Mouse (Mus musculus): ENCODE measurements around the gene Rps3.
"Not testable (repeated sequence)": the region's sequence is repeated elsewhere in the genome, so short reads cannot be mapped to it uniquely, and the experiment has no call there.

The Rps3 gene

DNA sequence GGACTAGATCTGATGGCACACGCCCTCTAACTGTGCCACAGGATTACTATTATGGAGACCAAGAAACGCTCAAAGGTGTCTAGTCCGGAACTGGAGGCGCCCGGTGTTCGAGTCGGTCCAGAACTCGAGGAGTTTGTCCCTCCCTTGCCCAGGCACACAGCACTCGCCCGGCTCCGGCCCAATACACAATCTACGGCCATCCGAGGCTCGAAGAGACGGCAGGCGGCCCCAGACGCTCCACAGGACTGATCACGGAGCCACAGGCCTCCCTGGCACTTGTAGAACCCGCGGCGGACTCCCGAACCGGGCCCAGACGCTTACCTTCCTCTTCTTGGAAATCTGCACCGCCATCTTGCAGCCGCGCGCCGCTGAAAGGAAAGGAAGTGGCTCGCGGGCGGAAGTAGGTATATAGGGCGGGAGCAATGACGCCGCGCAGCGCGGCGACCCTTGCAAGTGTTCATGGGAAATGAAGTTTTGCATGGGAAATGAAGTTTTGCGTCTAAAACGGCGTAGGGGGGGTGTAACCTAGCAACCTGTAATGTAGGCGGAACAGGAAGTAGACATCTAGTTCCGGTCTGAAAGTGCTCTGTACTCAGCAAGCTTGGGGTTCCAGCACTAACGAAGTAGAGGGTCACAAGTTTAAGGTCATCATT, at the start of gene Rps3:
Gene Rps3, minus strand, starts transcription at position 468 of the 653 bp plus-strand sequence.
- peak; percentile 95 to 97 for DNase-seq (ENCODE audit: low spot score in 2 of 2)

DNA sequence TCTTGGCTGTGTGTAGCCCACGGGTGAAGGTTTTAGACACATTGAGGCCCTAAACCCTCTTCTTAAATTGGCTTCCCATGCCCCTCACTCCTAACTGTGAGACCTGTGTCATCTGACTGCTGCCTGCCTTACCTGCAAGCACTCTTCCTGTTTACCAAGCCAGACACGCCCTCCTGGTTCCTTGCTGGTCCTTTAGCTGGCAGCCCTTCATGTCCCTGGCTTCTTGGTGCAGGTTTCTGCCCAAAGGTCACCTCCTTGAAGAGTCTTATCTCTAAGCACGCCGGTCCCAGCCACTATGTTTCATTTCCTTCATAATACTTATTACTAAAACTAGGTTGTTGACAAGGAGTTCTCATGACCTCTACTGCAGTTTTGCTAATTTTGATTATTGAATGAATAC, 49.0 kb upstream of the Rps3 start:
- DNase-seq (ENCODE audit: low spot score in 2 of 2) = no peak

GRCm38 (mm10) chr7:99531408-99531970, 48.0 kb upstream of the Rps3 start:
- no peak for DNase-seq (ENCODE audit: low spot score in 2 of 2)

DNA sequence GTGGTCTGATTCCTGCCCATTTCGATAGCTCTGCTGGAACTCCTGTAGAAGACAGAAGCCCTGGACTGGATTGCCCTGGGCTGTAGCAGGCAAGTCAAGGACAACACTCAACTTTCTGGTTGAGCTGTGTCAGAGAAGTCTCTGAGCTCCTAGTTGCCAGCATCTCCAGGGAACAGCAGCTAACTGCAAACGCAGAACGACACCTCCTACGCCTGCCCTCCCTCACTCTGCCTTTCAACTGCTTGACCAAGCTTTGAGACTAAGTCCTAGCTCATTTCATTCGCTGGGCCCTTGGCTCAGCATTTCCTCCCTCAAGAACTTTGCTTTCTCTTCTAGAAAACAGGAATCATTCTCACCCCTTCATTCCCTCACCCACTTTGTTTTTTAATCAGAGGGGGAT, 45.9 kb upstream of the Rps3 start:
- DNase-seq (ENCODE audit: low spot score in 2 of 2) = peak; percentile 73 to 75

GRCm38 (mm10) chr7:99528547-99528946, 45.0 kb upstream of the Rps3 start:
- no peak for DNase-seq (ENCODE audit: low spot score in 2 of 2)

- DNase-seq (ENCODE audit: low spot score in 2 of 2) = no peak
Measured at GRCm38 (mm10) chr7:99523837-99524236, 40.3 kb upstream of the Rps3 start.

DNA sequence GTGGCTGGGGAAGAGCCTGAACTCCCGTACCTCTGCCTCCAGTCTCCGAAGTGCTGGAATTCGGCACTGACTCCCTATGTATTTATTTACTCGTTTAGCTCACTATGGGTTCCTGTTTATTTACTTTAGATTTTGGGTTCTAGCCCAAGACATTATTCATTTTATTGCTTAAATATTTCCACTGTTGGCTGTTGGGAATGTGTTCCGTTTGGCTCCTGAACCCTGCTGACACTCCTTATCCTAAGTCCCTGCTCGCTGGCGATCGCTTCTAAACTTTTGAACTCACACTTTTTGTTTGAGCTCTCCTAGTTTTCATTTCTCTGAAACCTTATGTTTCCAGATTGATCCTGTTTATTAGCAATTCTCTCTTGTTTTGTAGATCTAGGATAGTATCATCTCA, 39.6 kb upstream of the Rps3 start:
- no peak for DNase-seq (ENCODE audit: low spot score in 2 of 2)

GRCm38 (mm10) chr7:99518954-99519644, 35.6 kb upstream of the Rps3 start:
- DNase-seq (ENCODE audit: low spot score in 2 of 2) = no peak

DNA sequence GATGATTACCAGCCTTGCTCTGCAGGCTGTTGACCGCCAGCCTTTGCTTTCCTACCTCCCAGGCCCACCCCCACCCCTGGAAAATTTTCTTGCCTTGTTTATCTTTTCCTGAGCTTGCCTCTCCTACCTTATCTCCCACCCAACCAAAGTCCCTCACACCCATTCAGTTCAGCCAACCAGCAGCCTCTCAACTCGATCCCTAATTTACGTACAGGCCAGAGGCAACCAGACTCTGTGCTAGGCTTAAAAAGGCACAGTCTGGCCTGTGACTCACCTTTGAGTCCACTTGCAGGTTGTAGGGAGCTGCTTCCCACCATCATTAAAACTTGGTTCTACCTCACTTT, 33.2 kb upstream of the Rps3 start:
- no peak for DNase-seq (ENCODE audit: low spot score in 2 of 2)

GRCm38 (mm10) chr7:99516092-99516813, 32.7 kb upstream of the Rps3 start:
- no peak for DNase-seq (ENCODE audit: low spot score in 2 of 2)

- DNase-seq (ENCODE audit: low spot score in 2 of 2) = peak; percentile 59 to 77
Measured at GRCm38 (mm10) chr7:99510087-99510501, 26.6 kb upstream of the Rps3 start.

GRCm38 (mm10) chr7:99508187-99508586, 24.6 kb upstream of the Rps3 start:
- DNase-seq (ENCODE audit: low spot score in 2 of 2) = not testable (repeated sequence)

DNA sequence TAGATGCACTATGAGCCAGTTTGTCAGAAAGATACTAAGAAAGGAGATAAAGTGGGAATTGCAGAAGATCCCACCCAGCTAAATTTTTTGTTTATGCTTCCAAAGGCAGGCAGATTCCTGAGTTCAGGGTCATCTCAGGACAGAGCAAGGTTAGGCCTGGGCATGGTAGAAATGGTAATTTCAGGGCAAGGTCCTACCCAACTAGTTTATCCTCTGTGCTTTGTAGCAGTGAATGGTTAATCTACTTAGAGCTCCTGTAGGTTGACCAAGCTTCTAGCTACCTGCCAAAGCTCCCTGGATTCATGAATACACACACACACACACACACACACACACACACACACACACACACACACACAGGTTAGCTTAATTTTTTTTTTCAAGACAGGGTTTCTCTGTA, 21.0 kb upstream of the Rps3 start:
- no peak for DNase-seq (ENCODE audit: low spot score in 2 of 2)

DNA sequence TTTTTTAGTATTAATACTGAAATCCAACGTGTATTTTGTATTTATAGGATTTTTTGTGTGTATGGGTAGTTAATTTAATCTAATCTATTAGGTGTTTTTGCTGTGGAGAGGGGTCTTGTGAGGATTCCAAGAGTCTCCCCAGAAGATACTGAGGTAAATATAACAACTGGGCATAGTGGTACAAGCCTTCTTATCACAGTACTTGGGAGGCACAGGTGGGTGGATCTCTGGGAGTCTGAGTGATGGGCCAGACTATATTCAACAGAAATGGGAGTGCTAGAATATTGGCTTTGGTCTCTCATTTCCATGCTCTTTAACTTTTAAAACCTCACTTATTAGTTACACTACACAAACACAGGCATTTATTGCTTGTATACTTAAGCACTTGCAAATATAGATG, 17.6 kb upstream of the Rps3 start:
- no peak for DNase-seq (ENCODE audit: low spot score in 2 of 2)

GRCm38 (mm10) chr7:99500655-99501054, 17.1 kb upstream of the Rps3 start:
- no peak for DNase-seq (ENCODE audit: low spot score in 2 of 2)

DNA sequence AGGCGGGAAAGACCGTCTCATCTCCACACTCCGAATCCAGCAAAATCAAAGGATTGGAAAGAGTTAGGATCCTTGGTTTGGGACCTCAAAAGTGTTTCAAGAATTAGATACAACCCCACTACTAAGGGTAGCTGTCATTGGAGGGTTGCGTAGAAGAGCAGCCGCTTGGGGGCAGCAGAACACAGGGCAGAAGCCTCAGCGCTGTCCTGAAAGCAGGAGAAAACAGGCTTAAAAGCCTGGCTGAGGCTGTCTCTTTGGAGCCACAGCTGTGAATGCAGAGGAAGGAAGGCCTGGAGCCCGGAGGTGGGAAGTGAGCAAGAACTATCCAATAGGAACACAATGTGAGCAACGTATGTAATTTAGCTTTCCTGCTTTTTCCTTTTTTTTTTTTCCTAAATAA, 16.7 kb upstream of the Rps3 start:
- peak; percentile 87 to 89 for DNase-seq (ENCODE audit: low spot score in 2 of 2)

GRCm38 (mm10) chr7:99499128-99499527, 15.6 kb upstream of the Rps3 start:
- DNase-seq (ENCODE audit: low spot score in 2 of 2) = no peak

GRCm38 (mm10) chr7:99489708-99490107, 6.2 kb upstream of the Rps3 start:
- DNase-seq (ENCODE audit: low spot score in 2 of 2) = no peak

GRCm38 (mm10) chr7:99484679-99485078, 1.1 kb upstream of the Rps3 start:
- no peak for DNase-seq (ENCODE audit: low spot score in 2 of 2)

GRCm38 (mm10) chr7:99483924-99484319, 384 bp upstream of the Rps3 start:
- DNase-seq (ENCODE audit: low spot score in 2 of 2) = no peak

DNA sequence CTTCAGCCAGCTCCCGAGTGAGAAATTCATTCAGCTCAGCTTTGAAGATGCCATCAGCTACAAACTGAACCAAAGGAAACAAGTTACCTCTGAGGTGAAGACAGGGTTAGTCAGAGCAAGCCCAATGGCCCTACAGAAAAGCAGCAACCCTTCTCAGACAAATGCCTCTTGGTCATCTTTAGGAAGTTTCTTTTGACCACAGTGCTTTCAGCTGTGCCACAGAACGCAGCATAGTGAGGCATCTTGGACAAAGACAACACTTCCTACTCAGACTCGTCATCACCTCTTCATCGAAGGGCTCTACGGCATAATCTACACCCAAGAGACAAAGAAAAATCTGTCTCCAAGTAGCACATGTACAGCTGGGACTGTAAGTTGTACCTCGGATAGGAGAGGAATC, 901 bp downstream of the Rps3 start:
- DNase-seq (ENCODE audit: low spot score in 2 of 2) = no peak

GRCm38 (mm10) chr7:99477235-99477634, 6.3 kb downstream of the Rps3 start:
- DNase-seq (ENCODE audit: low spot score in 2 of 2) = no peak

Data from right cerebral cortex, adult 2 months (tissue).